Mouse (Mus musculus) embryo, embryonic 11 days (tissue): ENCODE measurements at regions not wholly inside any gene's neighbourhood (a gene's known extent, or its start where the extent isn't known, plus 50 kb on each side); places are given as distances from the start of the nearest gene placed in this dataset.

Experiments used
- DNase-seq: peaks from one replicate; pipeline ENCODE4 v3.0.0-alpha.2; 2015

- no peak for DNase-seq
These were observed 1214.4 kb upstream of the Igfbp7 start for GRCm38 (mm10) chr5:78621987-78622854.

DNA sequence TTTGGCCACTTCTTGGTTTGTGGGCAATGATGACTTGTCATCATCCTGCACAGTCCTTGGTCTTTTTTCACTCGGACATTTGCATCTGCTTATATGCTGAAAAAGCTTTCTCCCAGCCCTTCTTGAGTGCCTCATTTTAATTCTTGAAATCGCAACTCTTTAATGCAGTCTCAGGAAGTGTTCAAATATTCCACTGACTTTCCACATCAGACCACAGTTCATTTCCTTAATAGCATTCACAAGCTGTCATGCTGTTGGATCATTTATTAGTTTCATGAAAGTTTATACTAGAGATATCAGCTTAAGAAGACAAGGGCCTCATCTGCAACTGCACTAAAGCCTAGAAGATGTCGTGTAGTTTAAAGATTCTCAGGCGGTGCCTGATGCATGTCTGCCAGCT, 1200.5 kb upstream of the Igfbp7 start:
- DNase-seq = no peak

DNA sequence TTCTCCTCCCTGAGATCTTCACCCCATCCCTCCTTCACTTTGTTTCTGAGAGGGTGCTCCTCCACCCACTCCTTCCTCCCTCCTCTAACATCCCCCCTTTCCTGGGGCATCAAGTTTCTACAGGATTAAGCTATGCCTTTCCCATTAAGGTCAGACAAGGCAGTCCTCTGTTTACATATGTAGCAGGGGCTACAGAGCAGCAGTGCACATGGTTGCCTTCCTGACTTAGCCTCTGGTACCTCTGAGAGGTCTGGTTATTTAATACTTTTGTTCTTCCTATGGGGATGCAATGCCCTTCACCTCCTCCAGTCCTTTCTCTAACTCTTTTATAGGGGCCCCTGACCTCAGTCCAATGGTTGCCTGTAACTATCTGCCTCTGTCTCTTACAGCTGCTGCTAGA, 1194.8 kb upstream of the Igfbp7 start:
- peak; percentile 9 for DNase-seq

- peak; percentile 6 for DNase-seq
These were observed 1177.0 kb upstream of the Igfbp7 start for GRCm38 (mm10) chr5:78584823-78585222.

- no peak for DNase-seq
These were observed 1149.1 kb upstream of the Igfbp7 start for GRCm38 (mm10) chr5:78556946-78557345.

DNA sequence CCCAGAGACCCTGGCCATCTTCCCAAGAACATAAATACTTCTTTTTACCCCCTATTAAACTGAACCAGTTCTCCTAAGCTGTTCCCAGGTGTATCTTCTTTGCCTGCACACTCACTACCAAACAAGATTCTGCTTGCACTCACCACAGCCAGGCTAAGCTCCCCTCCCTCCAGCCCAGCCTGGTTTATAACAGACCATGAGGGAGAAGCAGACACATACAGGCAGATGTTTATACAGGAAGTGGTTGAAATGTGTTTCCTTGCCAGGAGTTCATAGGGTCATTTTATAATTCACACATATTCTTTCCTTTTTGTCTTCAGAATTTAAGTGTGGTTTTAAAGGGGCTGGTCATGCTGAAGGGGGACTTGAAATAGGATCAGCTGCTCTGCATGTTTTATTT, 1127.5 kb upstream of the Igfbp7 start:
- no peak for DNase-seq
